Mouse (Mus musculus) thymus, postnatal 4 days (tissue): ENCODE data around the gene Mboat2.
A peak's percentile ranks its signal among the peaks of the same experiment; 100 is the strongest.

Experiments used
- DNase-seq: peaks from one replicate; pipeline ENCODE4 v3.0.0; 2021

The Mboat2 gene

GRCm38 (mm10) chr12:24955137-24955536 lies 124.5 kb downstream of the Mboat2 start:
- DNase-seq = no peak

GRCm38 (mm10) chr12:24958526-24958925 lies 127.8 kb downstream of the Mboat2 start:
- DNase-seq = no peak

- DNase-seq = no peak
These were observed 131.1 kb downstream of the Mboat2 start for GRCm38 (mm10) chr12:24961821-24962220.

- no peak for DNase-seq
These were observed 131.8 kb downstream of the Mboat2 start for GRCm38 (mm10) chr12:24962362-24962967.

- DNase-seq = no peak
These were observed 132.8 kb downstream of the Mboat2 start for GRCm38 (mm10) chr12:24963393-24964022.

- no peak for DNase-seq
These were observed 134.7 kb downstream of the Mboat2 start for GRCm38 (mm10) chr12:24965406-24965805.

GRCm38 (mm10) chr12:24966046-24966445 lies 135.4 kb downstream of the Mboat2 start:
- DNase-seq = no peak

- no peak for DNase-seq
These were observed 141.0 kb downstream of the Mboat2 start for GRCm38 (mm10) chr12:24971490-24972200.

- DNase-seq = no peak
These were observed 142.0 kb downstream of the Mboat2 start for GRCm38 (mm10) chr12:24972371-24973350.

GRCm38 (mm10) chr12:24973586-24973985 lies 142.9 kb downstream of the Mboat2 start:
- DNase-seq = peak; percentile 35

GRCm38 (mm10) chr12:24974446-24975114 lies 143.9 kb downstream of the Mboat2 start, which contains the start of gene Kidins220:
TSS of gene Kidins220 (plus strand) at chr12:24974925.
- peak; percentile 99 for DNase-seq

GRCm38 (mm10) chr12:24975115-24975733 lies 144.5 kb downstream of the Mboat2 start:
- DNase-seq = peak; percentile 62

- no peak for DNase-seq
These were observed 154.5 kb downstream of the Mboat2 start for GRCm38 (mm10) chr12:24985226-24985625.

- no peak for DNase-seq
These were observed 164.7 kb downstream of the Mboat2 start for GRCm38 (mm10) chr12:24995350-24995749.

GRCm38 (mm10) chr12:25005350-25005749 lies 174.7 kb downstream of the Mboat2 start:
- no peak for DNase-seq

- DNase-seq = peak; percentile 24
These were observed 179.3 kb downstream of the Mboat2 start for GRCm38 (mm10) chr12:25009957-25010356.

- DNase-seq = peak; percentile 23
These were observed 179.7 kb downstream of the Mboat2 start for GRCm38 (mm10) chr12:25010416-25010815.

- peak; percentile 49 for DNase-seq
These were observed 181.2 kb downstream of the Mboat2 start for GRCm38 (mm10) chr12:25011733-25012367.

GRCm38 (mm10) chr12:25012555-25013540 lies 182.2 kb downstream of the Mboat2 start:
- no peak for DNase-seq
